Mouse (Mus musculus): ENCODE data around the gene Dip2c.
A peak's percentile ranks its signal among the peaks of the same experiment; 100 is the strongest.

Dip2c gene

DNA sequence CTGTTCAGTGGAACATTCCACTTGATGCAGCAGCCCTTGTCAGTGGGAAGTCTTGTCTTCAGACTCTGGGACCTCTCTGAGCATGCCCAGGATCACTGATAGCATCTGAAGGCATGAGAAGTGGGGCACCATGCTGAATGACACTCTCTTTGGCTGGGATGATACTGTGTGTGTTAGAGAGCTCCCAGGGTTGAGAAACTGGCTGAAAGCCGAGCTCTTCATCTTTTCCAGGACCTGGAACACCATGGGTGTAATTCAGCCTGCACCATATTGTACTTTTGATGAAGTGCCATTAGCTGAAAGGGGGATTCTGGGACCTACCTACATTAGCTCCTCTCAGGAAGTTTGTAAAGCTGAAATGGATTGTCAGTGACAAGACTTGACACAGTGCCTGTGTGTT is 146.5 kb downstream of the Dip2c start:
- DNase-seq (ENCODE audit: low read depth, low spot score), result no peak

DNA sequence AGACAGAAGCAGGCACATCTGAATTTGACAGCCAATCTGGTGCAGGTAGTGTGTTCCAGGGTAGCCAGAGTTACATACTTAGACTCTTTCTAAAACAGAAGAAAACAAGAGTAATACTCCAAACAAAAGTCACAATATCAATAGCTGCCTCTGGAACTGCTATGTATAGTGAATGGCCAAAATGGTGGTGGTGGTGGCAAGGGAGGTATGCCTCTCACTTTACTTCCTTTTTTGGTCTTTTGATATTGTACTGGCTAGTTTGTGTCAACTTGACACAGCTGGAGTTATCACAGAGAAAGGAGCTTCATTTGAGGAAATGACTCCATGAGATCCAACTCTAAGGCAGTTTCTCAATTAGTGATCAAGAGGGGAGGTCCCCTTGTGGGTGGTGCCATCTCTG is 148.1 kb downstream of the Dip2c start:
- no peak for DNase-seq (ENCODE audit: low read depth, low spot score)

- DNase-seq (ENCODE audit: low read depth, low spot score), result no peak
These were observed 149.9 kb downstream of the Dip2c start for GRCm38 (mm10) chr13:9426267-9426666.

DNA sequence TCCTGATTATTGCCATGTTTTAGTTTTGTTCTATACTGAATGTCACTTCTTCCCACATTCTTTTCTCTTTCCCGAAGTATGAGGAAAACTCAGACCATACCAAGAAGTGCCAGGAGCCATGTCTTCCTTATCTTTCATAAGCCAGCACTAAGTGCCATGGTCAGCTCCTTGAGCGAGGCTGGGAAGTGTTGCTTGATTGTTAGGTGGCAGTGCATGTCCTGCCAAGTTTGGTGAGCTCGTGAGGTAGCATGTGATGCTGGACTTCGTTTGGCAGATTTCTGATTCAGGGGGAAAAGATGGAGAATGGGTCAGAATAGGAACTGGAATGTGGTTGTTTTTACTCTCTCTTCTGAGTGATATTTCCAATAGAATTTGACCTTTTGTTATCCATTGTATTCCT is 150.5 kb downstream of the Dip2c start:
- DNase-seq (ENCODE audit: low read depth, low spot score), result no peak

DNA sequence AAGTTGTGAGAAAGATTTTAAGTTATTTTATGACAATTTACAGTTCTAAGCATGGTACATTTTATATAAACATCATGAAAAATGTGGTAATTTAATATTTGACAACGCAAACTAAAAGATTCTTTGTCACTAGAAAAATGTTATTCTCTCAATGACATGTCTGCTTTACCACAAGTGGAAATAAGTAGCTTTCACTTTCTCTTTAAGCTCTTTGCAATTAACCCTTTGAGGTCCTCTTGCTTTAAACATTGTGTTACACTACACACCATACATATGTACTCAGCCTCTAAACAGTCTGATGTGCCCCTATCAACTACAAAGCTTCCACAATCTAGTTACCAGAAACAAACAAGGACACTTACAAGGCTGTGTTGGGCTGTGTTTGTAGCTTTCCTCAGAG is 153.6 kb downstream of the Dip2c start:
- DNase-seq (ENCODE audit: low read depth, low spot score), result no peak

DNA sequence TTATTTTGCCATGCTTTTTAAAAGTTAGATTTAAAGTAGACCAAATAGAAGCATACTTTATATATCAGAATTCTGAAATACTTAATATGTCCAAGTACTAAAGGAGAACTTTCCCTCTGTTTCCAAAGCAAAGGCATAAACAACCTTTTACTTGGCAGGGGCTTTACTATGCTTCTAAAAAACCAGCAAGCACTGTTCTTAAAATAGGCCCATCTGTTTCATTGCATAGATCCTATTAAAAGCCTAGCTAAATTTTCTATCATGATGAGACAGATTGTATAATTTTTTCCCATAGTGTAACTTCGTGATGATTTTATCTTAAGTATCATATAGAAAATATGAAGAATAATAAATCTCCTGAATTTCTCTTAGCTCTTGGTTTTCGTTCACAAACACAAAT is 154.4 kb downstream of the Dip2c start:
- no peak for DNase-seq (ENCODE audit: low read depth, low spot score)

- DNase-seq (ENCODE audit: low read depth, low spot score), result no peak
These were observed 155.1 kb downstream of the Dip2c start for GRCm38 (mm10) chr13:9431441-9431840.

DNA sequence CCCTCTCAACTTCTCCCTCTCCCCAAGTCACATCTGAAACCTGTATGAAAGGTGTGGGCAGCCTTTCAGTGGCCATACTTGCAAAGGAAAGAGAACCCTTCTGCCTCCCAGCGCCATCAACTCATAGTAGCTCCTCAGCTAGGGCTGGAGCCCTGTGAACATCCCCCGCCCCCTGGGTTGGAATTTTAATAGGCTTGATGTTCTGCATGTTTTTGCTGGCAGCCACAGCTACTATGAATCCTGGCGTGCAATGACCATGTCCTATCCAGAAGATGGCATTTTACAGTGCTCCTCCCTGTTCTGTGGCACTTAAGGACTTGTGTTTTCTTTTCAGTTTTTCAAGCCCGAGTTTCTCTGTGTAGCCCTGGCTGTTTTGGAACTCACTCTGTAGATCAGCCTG is 166.7 kb downstream of the Dip2c start:
- DNase-seq (ENCODE audit: low read depth, low spot score), result no peak

DNA sequence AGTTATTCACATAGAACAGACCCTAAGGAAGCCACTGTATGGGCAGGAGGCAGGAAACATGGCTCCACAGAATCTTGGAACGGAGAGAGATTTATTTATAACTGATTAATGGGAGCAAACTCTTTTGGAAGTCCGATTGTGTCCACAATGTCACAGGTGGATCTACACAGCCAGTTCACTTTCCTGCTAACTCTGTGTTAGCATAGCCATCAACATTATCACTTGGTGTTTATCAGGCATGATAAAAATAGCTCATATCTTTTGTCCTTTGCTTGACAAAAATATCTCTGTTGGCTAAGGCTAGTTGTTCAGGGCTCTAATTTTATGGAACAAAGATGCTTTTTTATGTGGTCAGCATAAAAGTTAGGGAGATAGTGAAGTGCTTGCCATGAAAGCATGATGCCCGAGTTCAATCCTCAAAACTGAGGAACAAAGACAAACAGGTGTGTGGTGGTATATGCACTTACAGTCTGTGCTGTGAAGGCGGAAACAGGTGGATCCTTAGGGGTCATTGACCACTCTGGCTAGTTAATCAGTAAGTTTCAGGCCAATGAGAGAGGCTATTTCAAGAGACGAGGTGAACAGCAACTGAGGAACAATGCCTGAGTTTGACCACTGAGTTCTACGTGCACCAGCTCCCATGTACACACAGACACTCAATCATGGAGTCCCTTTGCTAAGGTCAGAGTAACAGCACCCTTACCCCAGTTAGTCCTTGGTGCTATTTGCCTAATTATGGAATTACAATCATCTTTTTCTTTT is 169.4 kb downstream of the Dip2c start:
- no peak for DNase-seq (ENCODE audit: low read depth, low spot score)

- no peak for DNase-seq (ENCODE audit: low read depth, low spot score)
These were observed 170.3 kb downstream of the Dip2c start for GRCm38 (mm10) chr13:9446448-9447115.

DNA sequence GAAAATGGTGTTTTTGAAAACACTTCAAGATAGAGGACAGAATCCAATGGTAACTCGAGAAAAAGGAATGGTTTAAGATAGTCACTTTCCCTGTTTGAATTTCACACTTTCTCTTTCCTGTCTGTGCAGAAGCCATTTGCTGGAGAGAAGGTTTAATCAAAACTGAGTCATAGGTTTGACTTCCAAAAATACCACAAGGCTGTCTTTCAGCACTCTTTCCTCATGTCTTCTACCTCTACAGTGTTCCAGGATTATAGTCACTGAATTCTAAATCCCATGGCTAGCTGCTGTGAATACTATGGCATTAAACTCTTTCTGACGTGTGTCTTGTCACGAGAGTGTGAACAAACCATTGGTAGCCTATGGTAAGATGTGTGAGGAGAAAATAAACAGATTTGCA is 173.9 kb downstream of the Dip2c start:
- DNase-seq (ENCODE audit: low read depth, low spot score), result peak; percentile 80

DNA sequence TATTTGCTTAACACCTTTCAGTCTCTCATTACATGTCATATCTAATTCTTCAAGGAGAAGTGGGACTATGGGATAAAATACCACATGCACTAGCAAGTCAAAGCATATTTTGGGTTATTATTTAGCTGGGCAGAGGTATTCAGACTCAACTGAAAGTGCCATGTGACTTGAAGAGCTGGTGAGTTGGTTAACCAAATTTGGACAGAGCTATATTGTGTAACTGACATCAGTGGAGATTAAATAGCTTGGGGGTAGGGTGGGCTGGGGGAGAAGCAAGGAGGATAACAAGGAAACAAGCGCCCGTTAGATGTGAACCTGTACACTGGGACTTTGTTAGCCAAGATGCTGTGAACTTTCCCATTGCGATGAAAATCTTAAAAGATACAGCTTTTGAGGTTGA is 175.6 kb downstream of the Dip2c start:
- no peak for DNase-seq (ENCODE audit: low read depth, low spot score)

DNA sequence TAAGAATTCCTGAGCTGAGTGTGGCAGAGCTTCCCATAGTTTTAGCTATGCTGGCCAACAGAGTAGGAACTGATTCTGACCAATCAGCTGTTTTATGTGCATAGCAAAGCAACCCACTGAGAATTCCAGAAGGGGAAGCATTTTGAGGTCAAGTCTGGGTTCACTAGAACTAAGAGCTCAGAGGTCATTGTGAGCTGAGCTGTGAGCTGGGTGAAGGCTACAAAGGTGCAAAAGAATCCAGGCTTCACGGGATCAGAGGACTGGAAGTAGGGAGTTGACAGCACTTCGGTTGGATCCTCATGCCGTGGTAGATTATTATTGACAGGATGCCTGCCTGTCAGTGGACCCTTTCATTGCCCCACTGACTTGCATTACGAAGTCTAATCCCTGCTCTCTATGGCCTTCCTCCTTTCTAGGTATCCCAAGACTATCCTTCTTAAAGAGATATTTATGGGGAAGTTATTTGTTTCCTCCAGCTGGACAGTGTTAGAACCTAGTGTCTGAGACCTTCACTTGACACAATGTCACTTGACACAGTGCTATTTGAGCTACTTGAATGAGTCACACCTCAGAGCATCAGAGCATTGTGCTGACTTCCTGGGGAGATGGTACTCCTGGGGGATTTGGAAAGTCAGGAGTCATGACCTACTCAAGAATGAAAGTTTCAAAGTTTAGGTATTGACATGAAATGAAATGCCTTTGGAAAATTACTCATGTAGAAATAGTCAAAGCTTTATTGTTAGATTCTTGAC is 178.3 kb downstream of the Dip2c start:
- no peak for DNase-seq (ENCODE audit: low read depth, low spot score)

GRCm38 (mm10) chr13:9455979-9456378 is 179.7 kb downstream of the Dip2c start:
- DNase-seq (ENCODE audit: low read depth, low spot score), result no peak

DNA sequence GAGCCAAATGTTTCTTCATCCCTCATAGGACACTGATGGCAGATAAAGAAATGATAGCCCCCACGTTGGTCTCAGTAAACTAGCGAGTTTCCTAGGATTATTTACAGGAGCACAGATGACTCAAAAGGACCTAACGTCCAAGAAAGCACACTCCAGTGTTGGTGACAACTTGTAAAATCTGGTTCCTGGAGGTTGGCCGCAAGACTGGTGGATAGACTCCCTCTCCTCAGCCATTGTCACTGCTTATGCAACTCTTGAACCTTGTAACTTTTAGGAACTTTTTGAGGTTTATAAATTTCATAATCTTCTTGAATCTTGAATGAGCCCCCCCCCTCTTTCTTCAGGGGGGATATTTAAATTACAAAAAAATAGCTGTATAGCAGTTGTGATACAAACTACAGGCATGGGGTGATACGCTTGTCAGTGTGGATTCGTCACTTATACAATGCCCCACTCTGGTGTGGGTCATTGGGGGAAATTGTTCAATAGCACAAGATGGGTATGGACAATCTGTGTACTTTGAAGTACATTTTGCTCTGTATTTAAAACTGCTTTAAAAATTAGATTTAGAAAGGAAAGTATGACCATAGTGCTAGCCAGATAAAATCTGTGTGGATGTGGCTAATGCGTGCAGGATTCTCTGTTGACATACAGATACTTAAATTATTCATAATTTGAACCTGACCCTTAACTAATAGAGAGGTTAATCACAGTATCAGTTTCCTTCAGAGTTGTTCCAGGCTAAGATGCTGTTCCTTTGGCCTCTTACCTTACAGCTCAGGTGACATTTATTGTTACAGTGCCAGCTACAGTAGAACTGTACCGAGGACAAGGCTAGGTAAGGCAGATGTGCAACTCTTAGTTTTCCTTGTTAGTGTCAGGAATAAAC is 181.3 kb downstream of the Dip2c start:
- DNase-seq (ENCODE audit: low read depth, low spot score), result no peak

DNA sequence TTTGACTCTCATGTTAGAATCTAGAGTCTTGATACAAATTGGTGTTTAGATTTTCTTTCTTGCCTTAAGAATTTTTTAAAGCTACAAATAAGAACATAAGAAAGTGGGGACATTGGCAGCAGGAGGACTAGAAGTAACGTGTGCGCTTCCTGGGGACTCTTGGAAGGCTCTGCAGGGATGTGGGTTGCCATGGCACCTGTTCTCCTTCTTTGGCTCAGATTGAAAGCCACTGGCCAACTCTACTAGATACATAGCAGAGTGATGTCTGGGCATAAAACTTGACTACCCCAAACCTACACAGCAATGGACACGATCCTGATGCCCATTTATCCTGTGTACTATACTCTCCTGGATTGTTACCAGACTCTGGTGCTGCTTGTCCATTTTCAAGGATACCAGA is 188.1 kb downstream of the Dip2c start:
- no peak for DNase-seq (ENCODE audit: low read depth, low spot score)

DNA sequence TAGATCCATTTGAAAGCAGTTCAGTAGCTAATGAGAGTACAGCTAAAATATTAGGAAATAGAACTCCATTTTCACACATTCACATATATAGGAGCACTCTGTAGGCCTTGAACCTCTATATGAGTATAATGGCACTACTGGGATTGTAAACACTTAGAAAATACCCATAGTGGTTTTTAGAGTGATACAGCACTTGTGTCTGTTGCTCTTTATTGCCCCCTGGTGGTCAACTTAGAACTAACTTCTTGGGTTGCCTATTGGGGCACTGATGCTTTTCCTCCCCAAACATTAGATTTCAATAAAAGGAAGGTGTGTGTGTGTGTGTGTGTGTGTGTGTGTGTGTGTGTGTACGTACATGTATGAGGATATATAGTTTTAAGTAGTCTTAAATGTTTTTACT is 190.9 kb downstream of the Dip2c start:
- DNase-seq (ENCODE audit: low read depth, low spot score), result peak; percentile 86

DNA sequence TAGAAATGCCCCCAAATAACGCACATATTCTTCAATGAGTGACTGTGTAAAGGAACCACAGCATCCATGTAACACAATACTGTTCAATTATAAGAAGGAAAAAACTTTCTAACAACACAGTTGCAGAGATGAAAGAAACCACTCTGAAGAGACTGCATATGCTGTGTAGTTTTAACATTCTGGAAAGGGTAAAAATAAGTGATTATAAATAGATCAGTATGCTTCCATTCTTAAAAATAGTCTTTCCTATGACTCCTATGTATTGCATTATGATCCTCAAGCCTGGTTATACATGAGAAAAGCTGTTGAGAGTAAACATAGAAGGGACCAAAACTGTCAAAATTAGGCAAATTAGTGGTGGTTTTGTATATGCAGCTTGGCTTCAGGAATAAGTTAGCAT is 197.1 kb downstream of the Dip2c start:
- no peak for DNase-seq (ENCODE audit: low read depth, low spot score)

- DNase-seq (ENCODE audit: low read depth, low spot score), result no peak
These were observed 205.4 kb downstream of the Dip2c start for GRCm38 (mm10) chr13:9481722-9482121.

- DNase-seq (ENCODE audit: low read depth, low spot score), result no peak
These were observed 213.4 kb downstream of the Dip2c start for GRCm38 (mm10) chr13:9489696-9490095.

- DNase-seq (ENCODE audit: low read depth, low spot score), result no peak
These were observed 218.4 kb downstream of the Dip2c start for GRCm38 (mm10) chr13:9494726-9495125.
